Mouse (Mus musculus): ENCODE data around the gene Prdx3. TPM values are rescaled to one million over a fixed set of nuclear protein-coding genes. Genes with fewer than 3 reads are reported as not detected.
"Not testable (repeated sequence)": the region's sequence is repeated elsewhere in the genome, so short reads cannot be mapped to it uniquely, and the experiment has no call there.

Prdx3 gene
- polyA plus RNA-seq, 2 experiments: 80.9 to 109 TPM

DNA sequence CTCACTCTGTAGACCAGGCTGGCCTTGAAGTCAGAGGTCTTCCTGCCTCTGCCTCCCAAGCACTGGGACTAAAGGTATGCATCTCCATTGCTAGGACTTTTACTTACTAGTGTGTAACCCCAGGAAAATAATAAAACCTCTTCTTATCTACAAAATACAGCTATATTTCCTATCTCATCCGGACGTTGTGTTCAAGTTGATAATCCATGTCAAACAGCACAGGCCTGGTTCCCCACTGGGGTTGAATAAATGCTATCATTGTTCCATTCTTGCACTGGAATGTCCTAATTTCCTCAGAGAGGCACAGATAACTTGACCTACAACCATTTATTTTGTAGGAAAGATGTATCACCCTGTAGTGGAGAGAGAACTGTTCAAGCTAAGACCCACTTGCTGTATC lies 13.3 kb upstream of the Prdx3 start:
- H3K27me3 ChIP-seq (ENCODE audit: control insufficient read depth, insufficient read depth, low read length): no peaks in the 10 kb centered on the region
- H3K9ac ChIP-seq (ENCODE audit: low read depth, low read length, severe bottlenecking): no peak overlapping the region
- H3K9me3 ChIP-seq (ENCODE audit: control insufficient read depth, low read length): no peaks in the 10 kb centered on the region
- ATAC-seq (ENCODE audit: low FRiP score, low read depth) (no peak), DNase-seq (ENCODE audit: low spot score) (no peak)
- 92% methylated on average over 2 of the region's 2 CpGs for WGBS
- peaks cover 9% of the 10 kb centered on the region; the same call in 1 of the 2 replicates for H3K4me1 ChIP-seq (ENCODE audit: control insufficient read depth, insufficient read depth, low read length)
- H3K4me2 ChIP-seq (replicated peaks; ENCODE audit: low read depth, low read length, severe bottlenecking): no peak overlapping the region
- no peak overlapping the region for H3K4me3 ChIP-seq (replicated peaks; ENCODE audit: low read length)
- no peak overlapping the region for H3K27ac ChIP-seq (replicated peaks; ENCODE audit: low read depth, low read length)
- no peaks in the 10 kb centered on the region for H3K36me3 ChIP-seq (ENCODE audit: control insufficient read depth, insufficient read depth, low read length)
- no peak for TF ChIP-seq POLR2A (IDR thresholded peaks at IDR 0.05; ENCODE audit: borderline replicate concordance, extremely low read depth, insufficient read depth, insufficient read length)

- no peak for TF ChIP-seq POLR2A (IDR thresholded peaks at IDR 0.05; ENCODE audit: borderline replicate concordance, extremely low read depth, insufficient read depth, insufficient read length)
- Histone ChIP-seq H3K4me3 (replicated peaks; ENCODE audit: low read length) (no peak overlapping the region), H3K9me3 (ENCODE audit: control insufficient read depth, low read length) (no peaks in the 10 kb centered on the region), H3K27ac (replicated peaks; ENCODE audit: low read depth, low read length) (no peak overlapping the region), H3K4me1 (ENCODE audit: control insufficient read depth, insufficient read depth, low read length) (no peaks in the 10 kb centered on the region), H3K27me3 (ENCODE audit: control insufficient read depth, insufficient read depth, low read length) (no peaks in the 10 kb centered on the region), H3K36me3 (ENCODE audit: control insufficient read depth, insufficient read depth, low read length) (no peaks in the 10 kb centered on the region), H3K4me2 (replicated peaks; ENCODE audit: low read depth, low read length, severe bottlenecking) (no peak overlapping the region), H3K9ac (ENCODE audit: low read depth, low read length, severe bottlenecking) (no peak overlapping the region)
- 5% methylated on average over 3 of the region's 3 CpGs for WGBS
- DNase-seq (ENCODE audit: low spot score) (peak; percentile 53), ATAC-seq (ENCODE audit: low FRiP score, low read depth) (no peak)
Observed at GRCm38 (mm10) chr19:60883129-60883528, 8.8 kb upstream of the Prdx3 start.

GRCm38 (mm10) chr19:60873501-60873900 lies 855 bp downstream of the Prdx3 start:
- no peaks in the 10 kb centered on the region for H3K9me3 ChIP-seq (ENCODE audit: control insufficient read depth, low read length)
- no peak overlapping the region for H3K27ac ChIP-seq (replicated peaks; ENCODE audit: low read depth, low read length)
- H3K36me3 ChIP-seq (ENCODE audit: control insufficient read depth, insufficient read depth, low read length): peaks cover 16% of the 10 kb centered on the region
- no peak for TF ChIP-seq POLR2A (IDR thresholded peaks at IDR 0.05; ENCODE audit: borderline replicate concordance, extremely low read depth, insufficient read depth, insufficient read length)
- H3K4me1 ChIP-seq (ENCODE audit: control insufficient read depth, insufficient read depth, low read length): 0 out of 2 replicates have a peak, but pooled peaks cover 3% of the 10 kb centered on the region
- no peak overlapping the region for H3K9ac ChIP-seq (ENCODE audit: low read depth, low read length, severe bottlenecking)
- peak overlapping the region; percentile 57 for H3K4me3 ChIP-seq (replicated peaks; ENCODE audit: low read length)
- peak overlapping the region; percentile 57 for H3K4me2 ChIP-seq (replicated peaks; ENCODE audit: low read depth, low read length, severe bottlenecking)
- H3K27me3 ChIP-seq (ENCODE audit: control insufficient read depth, insufficient read depth, low read length): no peaks in the 10 kb centered on the region
- no peak for DNase-seq (ENCODE audit: low spot score)
- 24% methylated on average over 4 of the region's 4 CpGs for WGBS
- ATAC-seq (ENCODE audit: low FRiP score, low read depth): no peak

DNA sequence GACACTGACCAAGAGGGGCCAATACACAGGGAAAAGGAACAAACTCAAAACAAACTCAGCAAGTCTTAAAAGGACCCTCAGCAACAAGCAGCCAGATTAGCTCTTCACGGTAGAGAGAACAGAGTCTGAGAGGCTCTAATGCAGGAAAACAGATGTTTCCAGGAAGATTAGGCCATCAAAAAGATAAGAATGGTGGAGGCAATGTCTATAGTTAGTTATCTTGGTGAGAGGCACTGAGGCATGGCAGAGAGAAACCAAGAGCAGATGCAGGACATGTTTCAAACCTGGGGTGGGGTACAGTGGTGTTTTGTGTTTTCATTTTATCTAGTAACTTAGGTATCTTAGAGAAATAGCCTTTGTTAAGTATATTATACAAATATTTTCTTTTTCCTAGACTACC lies 2.1 kb downstream of the Prdx3 start:
- no peak for TF ChIP-seq POLR2A (IDR thresholded peaks at IDR 0.05; ENCODE audit: borderline replicate concordance, extremely low read depth, insufficient read depth, insufficient read length)
- H3K4me3 ChIP-seq (replicated peaks; ENCODE audit: low read length): no peak overlapping the region
- H3K4me1 ChIP-seq (ENCODE audit: control insufficient read depth, insufficient read depth, low read length): 0 out of 2 replicates have a peak, but pooled peaks cover 3% of the 10 kb centered on the region
- peaks cover 25% of the 10 kb centered on the region for H3K36me3 ChIP-seq (ENCODE audit: control insufficient read depth, insufficient read depth, low read length)
- ATAC-seq (ENCODE audit: low FRiP score, low read depth): no peak
- H3K4me2 ChIP-seq (replicated peaks; ENCODE audit: low read depth, low read length, severe bottlenecking): no peak overlapping the region
- H3K27me3 ChIP-seq (ENCODE audit: control insufficient read depth, insufficient read depth, low read length): no peaks in the 10 kb centered on the region
- 63% methylated on average over 1 of the region's 1 CpGs for WGBS
- H3K9me3 ChIP-seq (ENCODE audit: control insufficient read depth, low read length): no peaks in the 10 kb centered on the region
- DNase-seq (ENCODE audit: low spot score): no peak
- no peak overlapping the region for H3K27ac ChIP-seq (replicated peaks; ENCODE audit: low read depth, low read length)
- no peak overlapping the region for H3K9ac ChIP-seq (ENCODE audit: low read depth, low read length, severe bottlenecking)

- no peak overlapping the region for H3K4me3 ChIP-seq (replicated peaks; ENCODE audit: low read length)
- no peak overlapping the region for H3K9ac ChIP-seq (ENCODE audit: low read depth, low read length, severe bottlenecking)
- H3K36me3 ChIP-seq (ENCODE audit: control insufficient read depth, insufficient read depth, low read length): peaks cover 26% of the 10 kb centered on the region
- no peak overlapping the region for H3K27ac ChIP-seq (replicated peaks; ENCODE audit: low read depth, low read length)
- H3K4me2 ChIP-seq (replicated peaks; ENCODE audit: low read depth, low read length, severe bottlenecking): no peak overlapping the region
- ATAC-seq (ENCODE audit: low FRiP score, low read depth) (no peak), DNase-seq (ENCODE audit: low spot score) (no peak)
- H3K9me3 ChIP-seq (ENCODE audit: control insufficient read depth, low read length): no peaks in the 10 kb centered on the region
- TF ChIP-seq POLR2A (IDR thresholded peaks at IDR 0.05; ENCODE audit: borderline replicate concordance, extremely low read depth, insufficient read depth, insufficient read length): no peak
- no peaks in the 10 kb centered on the region for H3K27me3 ChIP-seq (ENCODE audit: control insufficient read depth, insufficient read depth, low read length)
- WGBS: 92% methylated on average over 5 of the region's 5 CpGs
- H3K4me1 ChIP-seq (ENCODE audit: control insufficient read depth, insufficient read depth, low read length): 0 out of 2 replicates have a peak, but pooled peaks cover 3% of the 10 kb centered on the region
Observed at GRCm38 (mm10) chr19:60871366-60871765, 3.0 kb downstream of the Prdx3 start.

DNA sequence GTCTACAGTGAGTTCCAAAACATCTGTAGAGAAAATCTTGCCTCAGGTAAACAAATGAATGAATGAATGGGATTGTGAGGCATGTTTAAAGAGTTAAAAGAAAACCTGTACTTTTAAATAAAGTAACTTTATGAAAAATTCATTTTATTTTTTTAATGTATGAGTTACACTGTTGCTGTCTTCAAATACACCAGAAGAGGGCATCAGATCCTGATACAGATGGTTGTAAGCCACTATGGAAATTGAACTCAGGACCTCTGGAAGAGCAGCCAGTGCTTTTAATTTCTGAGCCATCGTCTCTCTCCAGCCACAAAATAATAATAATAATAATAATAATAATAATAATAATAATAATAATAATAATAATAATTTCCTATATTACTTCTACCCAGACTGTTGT lies 3.9 kb downstream of the Prdx3 start:
- 0 out of 2 replicates have a peak, but pooled peaks cover 3% of the 10 kb centered on the region for H3K4me1 ChIP-seq (ENCODE audit: control insufficient read depth, insufficient read depth, low read length)
- no peaks in the 10 kb centered on the region for H3K9me3 ChIP-seq (ENCODE audit: control insufficient read depth, low read length)
- WGBS: 79% methylated on average over 1 of the region's 1 CpGs
- H3K36me3 ChIP-seq (ENCODE audit: control insufficient read depth, insufficient read depth, low read length): peaks cover 26% of the 10 kb centered on the region
- H3K4me2 ChIP-seq (replicated peaks; ENCODE audit: low read depth, low read length, severe bottlenecking): no peak overlapping the region
- no peak overlapping the region for H3K27ac ChIP-seq (replicated peaks; ENCODE audit: low read depth, low read length)
- H3K4me3 ChIP-seq (replicated peaks; ENCODE audit: low read length): no peak overlapping the region
- H3K27me3 ChIP-seq (ENCODE audit: control insufficient read depth, insufficient read depth, low read length): no peaks in the 10 kb centered on the region
- H3K9ac ChIP-seq (ENCODE audit: low read depth, low read length, severe bottlenecking): no peak overlapping the region
- DNase-seq (ENCODE audit: low spot score) (no peak), ATAC-seq (ENCODE audit: low FRiP score, low read depth) (no peak)
- TF ChIP-seq POLR2A (IDR thresholded peaks at IDR 0.05; ENCODE audit: borderline replicate concordance, extremely low read depth, insufficient read depth, insufficient read length): no peak

DNA sequence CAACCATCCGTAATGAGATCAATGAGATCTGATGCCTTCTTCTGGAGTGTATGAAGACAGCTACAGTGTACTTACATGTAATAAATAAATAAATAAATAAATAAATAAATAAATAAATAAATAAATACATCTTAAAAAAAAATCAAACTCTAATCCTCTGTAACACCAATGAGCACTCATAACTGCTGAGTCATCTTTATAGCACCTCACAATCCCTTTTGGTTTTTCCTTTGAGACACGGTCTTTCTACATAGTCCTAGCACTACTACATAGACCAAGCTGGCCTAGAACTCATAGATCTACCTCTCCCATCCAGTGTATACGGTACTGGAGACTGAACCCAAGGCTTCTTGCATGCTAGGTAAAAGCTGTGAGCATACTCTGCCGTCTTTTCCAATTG lies 8.2 kb downstream of the Prdx3 start:
- H3K4me2 ChIP-seq (replicated peaks; ENCODE audit: low read depth, low read length, severe bottlenecking); H3K4me1 ChIP-seq (ENCODE audit: control insufficient read depth, insufficient read depth, low read length); ATAC-seq (ENCODE audit: low FRiP score, low read depth); H3K27ac ChIP-seq (replicated peaks; ENCODE audit: low read depth, low read length); H3K9ac ChIP-seq (ENCODE audit: low read depth, low read length, severe bottlenecking); H3K27me3 ChIP-seq (ENCODE audit: control insufficient read depth, insufficient read depth, low read length); H3K9me3 ChIP-seq (ENCODE audit: control insufficient read depth, low read length); H3K4me3 ChIP-seq (replicated peaks; ENCODE audit: low read length); DNase-seq (ENCODE audit: low spot score): not testable (repeated sequence)
- WGBS: over 99% methylated on average over 4 of the region's 4 CpGs
- peaks cover 35% of the 10 kb centered on the region for H3K36me3 ChIP-seq (ENCODE audit: control insufficient read depth, insufficient read depth, low read length)
